Mouse (Mus musculus) embryonic facial prominence, embryonic 11.5 days (tissue): ENCODE data around the gene Ankrd34a. TPM values are rescaled to one million over a fixed set of nuclear protein-coding genes. Genes with fewer than 3 reads are reported as not detected.

ENCODE experiments used
- ATAC-seq: fragments of 200-750 bp; cut with Nextera tagmentation; replicated peaks from 2 replicates; pipeline ENCODE4 v1.8.0; 2017; ENCODE audit warnings: low read depth; ENCODE audit not compliant: insufficient number of reproducible peaks, low FRiP score, low TSS enrichment
- DNase-seq: peaks from one replicate; pipeline ENCODE4 v3.0.0-alpha.2; 2015; ENCODE audit warnings: low spot score
- H3K27ac ChIP-seq: fragments of 300-500 bp; sonication (generic); replicated peaks from 2 replicates; pipeline ENCODE4 v1.5.1; 2014; ENCODE audit warnings: mild to moderate bottlenecking, low read depth, low read length, control low read depth
- H3K27me3 ChIP-seq: fragments of 300-500 bp; sonication (generic); 2 replicates; pipeline ENCODE4 v1.6.1; 2014; ENCODE audit warnings: mild to moderate bottlenecking, low read length, moderate library complexity, mixed read lengths; ENCODE audit not compliant: control insufficient read depth, insufficient read depth
- H3K36me3 ChIP-seq: fragments of 300-500 bp; sonication (generic); replicated peaks from 2 replicates; pipeline ENCODE4 v1.6.1; 2014; ENCODE audit warnings: low read depth, mild to moderate bottlenecking, low read length, moderate library complexity, mixed read lengths; ENCODE audit not compliant: control insufficient read depth, insufficient read depth
- H3K4me1 ChIP-seq: fragments of 300-500 bp; sonication (generic); 2 replicates; pipeline ENCODE4 v1.6.1; 2014; ENCODE audit warnings: low read length, mixed read lengths; ENCODE audit not compliant: control insufficient read depth, insufficient read depth
- H3K4me2 ChIP-seq: fragments of 300-500 bp; sonication (generic); 2 replicates; pipeline ENCODE4 v1.6.1; 2014; ENCODE audit warnings: low read depth, mild to moderate bottlenecking, control low read depth, low read length, moderate library complexity
- H3K4me3 ChIP-seq: fragments of 300-500 bp; sonication (generic); 2 replicates; pipeline ENCODE4 v1.5.1; 2014; ENCODE audit warnings: low read depth, low read length, control low read depth
- H3K9ac ChIP-seq: fragments of 300-500 bp; sonication (generic); replicated peaks from 2 replicates; pipeline ENCODE4 v1.6.1; 2014; ENCODE audit warnings: mild to moderate bottlenecking, control low read depth, low read length
- H3K9me3 ChIP-seq: fragments of 300-500 bp; sonication (generic); replicated peaks from 2 replicates; pipeline ENCODE4 v1.6.1; 2016; ENCODE audit warnings: mild to moderate bottlenecking, low read length, inconsistent platforms, mixed read lengths; ENCODE audit not compliant: control insufficient read depth
- WGBS: fragments of 180-500 bp; shearing (Covaris S2); extraction: QIAGEN DNeasy Blood & Tissue Kit; methylation state at CpG from one replicate; pipeline ENCODE4 v1.1.7; 2014; 5-methylcytosine and 5-hydroxymethylcytosine counted together
- polyA plus RNA-seq: library from polyadenylated mRNA; unstranded; fragments of >200 nt; fragmentation: Nextera tagmentation; extraction: Ambion mirVana; gene quantifications from 2 replicates; pipeline ENCODE4 v1.2.1, GENCODE M21; 2014

The Ankrd34a gene
- 0.90 and 1.1 TPM in 2 replicates for polyA plus RNA-seq

DNA sequence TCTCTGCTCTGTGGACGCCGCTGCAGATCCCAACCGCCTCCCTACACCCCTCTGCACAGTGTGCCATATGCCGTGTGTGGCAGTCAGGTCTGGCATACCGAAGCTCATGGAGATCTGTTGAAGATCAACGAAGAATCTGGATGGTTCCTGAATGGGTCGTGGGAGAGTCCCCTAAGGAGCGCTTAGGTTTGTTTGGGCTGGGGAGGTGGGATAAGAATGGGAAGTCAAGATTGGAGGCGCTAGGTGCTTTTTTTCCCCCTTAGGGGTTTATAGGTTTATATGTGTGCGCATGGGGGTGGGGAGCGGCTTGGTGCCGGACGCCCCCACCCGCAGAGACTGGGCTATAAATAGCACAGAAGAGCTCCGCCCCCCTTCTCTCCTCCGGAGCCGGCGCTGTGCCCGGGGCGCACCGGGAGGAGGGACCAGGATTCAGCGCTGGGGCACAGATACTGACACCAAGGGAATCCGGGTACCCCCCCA lies at the start of gene Ankrd34a:
Gene Ankrd34a (plus strand): TSS at position 409 of the 480 bp plus-strand sequence.
- Histone ChIP-seq H3K36me3 (no peaks in the 10 kb centered on the region), H3K27ac (no peak within 1 kb of the TSS), H3K9ac (peak within 1 kb of the TSS; percentile 63), H3K9me3 (no peaks in the 10 kb centered on the region), H3K4me2 (peak within 1 kb of the TSS; percentile 98), H3K4me3 (peak within 1 kb of the TSS; percentile 40), H3K27me3 (peaks cover 13% of the 10 kb centered on the region), H3K4me1 (peaks cover 6% of the 10 kb centered on the region)
- peak; percentile 19 for DNase-seq
- WGBS, result under 1% methylated on average over 19 of the region's 23 CpGs
- ATAC-seq, result no peak

DNA sequence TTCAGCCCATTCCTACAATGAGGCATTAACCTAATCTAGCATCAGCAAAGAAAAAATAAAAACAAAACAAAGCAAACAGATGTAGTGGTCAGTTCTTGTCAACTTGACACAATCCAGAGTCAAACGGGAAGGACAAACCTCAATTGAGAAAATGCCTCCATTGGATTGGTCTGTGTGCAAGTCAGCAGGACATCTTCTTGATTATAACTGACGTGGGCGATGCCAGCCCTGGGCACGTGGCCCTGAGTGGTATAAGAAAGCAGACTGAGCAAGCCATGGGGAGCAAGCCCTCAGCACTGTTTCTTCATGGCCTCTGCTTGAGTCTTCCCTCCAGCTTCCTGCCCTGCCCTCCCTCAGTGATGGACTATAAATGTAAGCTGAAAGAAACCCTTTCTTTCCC lies 49.6 kb upstream of the Ankrd34a start:
- H3K4me3 ChIP-seq, result no peak overlapping the region
- ATAC-seq, result no peak
- WGBS, result 56% methylated on average over 4 of the region's 4 CpGs

DNA sequence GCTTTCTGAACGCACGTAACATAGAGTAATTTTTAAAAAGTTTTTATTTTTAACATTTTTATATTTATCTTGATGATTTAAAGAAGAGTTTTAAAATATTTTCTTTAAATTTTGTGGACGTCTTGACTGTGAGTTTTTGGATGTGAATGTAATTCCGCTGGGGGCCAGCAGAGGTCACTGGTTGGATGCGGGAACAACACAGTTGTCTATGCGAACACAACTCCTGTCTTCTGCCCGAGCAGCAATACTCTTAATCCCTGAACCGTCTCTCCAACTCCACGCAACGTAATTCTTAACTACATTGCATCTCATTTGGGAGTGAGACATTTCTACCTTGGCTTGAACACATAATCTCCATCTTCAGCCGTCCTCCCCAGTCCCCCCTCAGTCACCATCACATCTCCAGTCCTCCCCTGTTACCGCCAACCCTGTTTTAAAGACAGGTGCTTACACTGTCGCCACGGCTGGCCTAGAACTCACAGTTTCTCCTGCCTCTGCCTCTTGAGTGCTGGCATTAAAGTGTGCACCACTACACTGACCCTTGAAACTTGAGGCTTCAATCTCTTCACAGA lies 49.0 kb upstream of the Ankrd34a start:
- H3K4me1 ChIP-seq, result no peaks in the 10 kb centered on the region
- no peak overlapping the region for H3K27ac ChIP-seq
- H3K4me2 ChIP-seq, result peak overlapping the region; percentile 23; the same call in 1 of the 2 replicates
- H3K27me3 ChIP-seq, result no peaks in the 10 kb centered on the region
- no peaks in the 10 kb centered on the region for H3K36me3 ChIP-seq
- peak; percentile 83 for DNase-seq
- WGBS, result 8% methylated on average over 14 of the region's 14 CpGs
- no peaks in the 10 kb centered on the region for H3K9me3 ChIP-seq
- no peak overlapping the region for H3K4me3 ChIP-seq
- no peak for ATAC-seq
- H3K9ac ChIP-seq, result no peak overlapping the region

More for the DNA sequence above, 49.6 kb upstream of the Ankrd34a start:
- Histone ChIP-seq H3K9ac (no peak overlapping the region), H3K4me2 (no peak overlapping the region), H3K4me1 (no peaks in the 10 kb centered on the region), H3K27me3 (no peaks in the 10 kb centered on the region), H3K27ac (no peak overlapping the region), H3K9me3 (no peaks in the 10 kb centered on the region), H3K36me3 (no peaks in the 10 kb centered on the region)
- DNase-seq, result no peak

DNA sequence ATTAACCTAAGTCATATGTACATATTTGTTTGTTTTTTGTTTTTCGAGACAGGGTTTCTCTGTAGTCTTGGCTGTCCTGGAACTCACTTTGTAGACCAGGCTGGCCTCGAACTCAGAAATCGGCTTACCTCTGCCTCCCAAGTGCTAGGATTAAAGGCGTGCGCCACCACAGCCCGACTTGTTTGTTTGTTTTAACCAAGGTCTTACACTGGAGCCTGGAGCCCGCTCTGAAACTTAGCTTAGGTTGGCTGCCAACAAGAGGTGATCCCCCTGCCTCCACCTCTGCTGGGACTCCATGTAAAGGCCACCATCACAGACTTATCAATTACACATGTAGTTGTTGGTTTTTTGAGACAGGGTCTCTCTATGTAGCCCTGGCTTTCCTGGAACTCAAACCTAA lies 47.6 kb upstream of the Ankrd34a start:
- Histone ChIP-seq H3K4me3 (no peak overlapping the region), H3K4me2 (no peak overlapping the region), H3K36me3 (no peaks in the 10 kb centered on the region), H3K27me3 (no peaks in the 10 kb centered on the region), H3K9me3 (no peaks in the 10 kb centered on the region), H3K27ac (no peak overlapping the region), H3K9ac (no peak overlapping the region), H3K4me1 (no peaks in the 10 kb centered on the region)
- WGBS, result 76% methylated on average over 7 of the region's 7 CpGs
- ATAC-seq (no peak), DNase-seq (no peak)

DNA sequence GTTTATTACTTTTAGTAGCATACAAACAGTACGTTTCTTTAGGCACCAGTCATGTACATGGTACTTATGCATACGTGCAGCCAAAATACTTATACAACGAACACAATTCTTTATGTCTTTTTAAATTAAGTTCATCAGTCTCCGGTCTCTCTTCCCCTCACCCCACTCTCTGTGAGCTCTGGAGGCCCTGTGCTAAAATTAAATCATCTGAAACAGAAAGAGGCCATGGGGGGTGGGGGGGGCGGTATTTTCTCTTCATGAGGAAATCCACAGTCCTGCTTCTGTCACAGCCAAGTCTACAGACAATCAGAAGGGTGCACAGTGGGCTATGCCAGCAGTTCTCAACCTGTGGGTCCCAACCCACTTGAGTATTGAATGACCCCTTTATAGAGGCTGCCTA lies 47.1 kb upstream of the Ankrd34a start:
- WGBS, result 88% methylated on average over 5 of the region's 5 CpGs
- Histone ChIP-seq H3K9ac (no peak overlapping the region), H3K4me1 (no peaks in the 10 kb centered on the region), H3K4me3 (no peak overlapping the region), H3K27me3 (no peaks in the 10 kb centered on the region), H3K36me3 (no peaks in the 10 kb centered on the region), H3K9me3 (no peaks in the 10 kb centered on the region), H3K4me2 (no peak overlapping the region), H3K27ac (no peak overlapping the region)
- DNase-seq (no peak), ATAC-seq (no peak)

DNA sequence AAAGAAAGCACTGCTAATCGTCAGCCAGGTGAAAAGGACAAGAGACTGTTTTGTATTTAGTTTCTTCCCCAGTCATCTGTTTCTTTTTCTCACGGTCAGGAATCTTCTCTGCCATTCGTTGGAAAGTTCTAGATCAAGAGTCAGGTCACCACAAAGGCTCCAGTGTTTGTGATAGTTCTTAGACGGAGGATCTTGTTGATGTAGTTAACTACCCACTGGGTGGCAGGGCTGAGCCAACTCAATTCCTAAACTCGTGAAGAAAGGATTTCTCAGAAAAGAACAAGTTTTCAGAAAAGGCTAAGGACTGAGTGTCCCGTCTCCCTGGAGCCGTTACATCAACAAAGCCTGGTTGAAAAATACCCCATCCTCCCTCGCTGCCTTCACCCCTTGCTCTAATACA lies 45.2 kb upstream of the Ankrd34a start:
- no peaks in the 10 kb centered on the region for H3K4me1 ChIP-seq
- H3K9me3 ChIP-seq, result no peaks in the 10 kb centered on the region
- 0 out of 2 replicates have a peak overlapping the region, but pooled peaks have one; percentile 18 for H3K9ac ChIP-seq
- no peaks in the 10 kb centered on the region for H3K27me3 ChIP-seq
- H3K4me3 ChIP-seq, result no peak overlapping the region
- no peak overlapping the region for H3K4me2 ChIP-seq
- no peaks in the 10 kb centered on the region for H3K36me3 ChIP-seq
- no peak for ATAC-seq
- no peak overlapping the region for H3K27ac ChIP-seq
- WGBS, result 15% methylated on average over 8 of the region's 8 CpGs
- DNase-seq, result peak; percentile 71

DNA sequence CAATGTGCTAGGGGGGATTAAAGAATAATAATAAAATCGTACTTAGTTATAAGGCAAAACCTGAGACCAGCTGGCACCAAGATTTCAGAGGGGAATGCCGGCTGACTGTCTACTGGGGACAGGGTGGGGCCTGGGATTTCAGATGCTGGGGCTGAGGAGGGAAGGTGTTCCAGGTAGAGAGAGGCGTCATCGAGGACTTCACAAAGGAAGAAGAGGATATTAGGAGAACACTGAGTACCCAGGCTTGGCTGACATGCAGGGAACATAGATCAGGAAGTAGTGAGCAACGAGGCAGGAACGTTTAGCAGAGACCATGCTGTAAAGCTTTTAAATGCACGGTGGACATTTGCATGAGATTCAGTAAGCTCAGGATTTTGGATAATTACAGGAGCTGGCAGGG lies 44.5 kb upstream of the Ankrd34a start:
- no peak overlapping the region for H3K4me2 ChIP-seq
- H3K27me3 ChIP-seq, result no peaks in the 10 kb centered on the region
- no peak overlapping the region for H3K27ac ChIP-seq
- no peak overlapping the region for H3K4me3 ChIP-seq
- WGBS, result 70% methylated on average over 7 of the region's 7 CpGs
- peaks cover under 1% of the 10 kb centered on the region for H3K4me1 ChIP-seq
- H3K36me3 ChIP-seq, result no peaks in the 10 kb centered on the region
- H3K9me3 ChIP-seq, result no peaks in the 10 kb centered on the region
- DNase-seq (no peak), ATAC-seq (no peak)
- H3K9ac ChIP-seq, result no peak overlapping the region

DNA sequence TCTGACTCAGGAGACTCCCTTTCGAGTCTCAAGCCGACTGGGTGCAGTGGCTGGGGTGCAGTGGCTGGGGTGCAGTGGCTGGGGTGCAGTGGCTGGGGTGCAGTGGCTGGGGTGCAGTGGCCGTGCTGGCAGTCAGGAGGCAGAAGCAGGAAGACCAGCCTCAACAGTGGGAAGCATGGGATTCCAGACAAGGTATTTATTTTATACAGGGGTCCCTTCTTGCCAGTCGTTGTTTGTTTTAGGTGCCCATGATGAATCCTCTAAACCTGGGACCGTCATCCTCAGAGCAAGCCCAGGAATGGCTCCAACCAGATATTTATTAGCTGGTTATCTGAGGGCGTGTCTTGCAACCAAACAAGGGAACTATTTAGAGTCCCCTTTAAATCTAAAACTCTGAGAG lies 42.8 kb upstream of the Ankrd34a start:
- Histone ChIP-seq H3K9ac (no peak overlapping the region), H3K4me3 (no peak overlapping the region), H3K27ac (no peak overlapping the region), H3K9me3 (no peaks in the 10 kb centered on the region), H3K27me3 (no peaks in the 10 kb centered on the region), H3K36me3 (no peaks in the 10 kb centered on the region), H3K4me2 (no peak overlapping the region), H3K4me1 (peaks cover 3% of the 10 kb centered on the region)
- ATAC-seq (no peak), DNase-seq (no peak)
- WGBS, result 83% methylated on average over 6 of the region's 6 CpGs
